Mouse (Mus musculus): Measurements from ENCODE around the gene Slc22a1. TPM values are rescaled to one million over a fixed set of nuclear protein-coding genes. Genes with fewer than 3 reads are reported as not detected.

Gene Slc22a1
- polyA plus RNA-seq, 1 experiment from 2014 or later = 4.0 TPM

DNA sequence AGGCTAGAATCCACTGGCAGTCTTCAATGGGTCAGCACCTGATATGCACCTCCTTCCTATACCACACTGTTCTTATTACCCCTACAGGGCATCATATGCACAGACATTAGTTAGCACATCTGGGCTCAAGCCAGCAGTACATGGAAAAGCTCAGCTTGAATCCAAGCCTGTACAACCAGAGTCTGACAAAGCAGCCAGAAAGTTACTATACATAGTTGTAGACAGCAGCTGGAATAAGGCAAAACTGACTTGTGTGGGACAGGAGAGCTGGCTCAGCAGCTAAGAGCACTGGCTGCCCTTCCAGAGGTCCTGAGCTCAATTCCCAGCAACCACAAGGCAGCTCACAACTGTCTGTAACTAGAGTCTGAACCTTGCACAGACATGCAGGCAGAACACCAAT, 36.6 kb upstream of the Slc22a1 start:
- Histone ChIP-seq H3K9ac (no peak overlapping the region), H3K27ac (ENCODE audit: poor library complexity, severe bottlenecking) (no peak overlapping the region), H3K4me3 (no peak overlapping the region), H3K36me3 (peaks cover 91% of the 10 kb centered on the region), H3K27me3 (replicated peaks) (no peaks in the 10 kb centered on the region), H3K9me3 (replicated peaks) (no peaks in the 10 kb centered on the region), H3K4me2 (no peak overlapping the region), H3K4me1 (replicated peaks) (peaks cover 14% of the 10 kb centered on the region)
- ATAC-seq (ENCODE audit: insufficient number of reproducible peaks, low FRiP score) = no peak

- WGBS = 81% methylated on average over 2 of the region's 2 CpGs
- Histone ChIP-seq H3K36me3 (peaks cover 91% of the 10 kb centered on the region), H3K27me3 (replicated peaks) (no peaks in the 10 kb centered on the region), H3K27ac (ENCODE audit: poor library complexity, severe bottlenecking) (0 out of 2 replicates have a peak overlapping the region, but pooled peaks have one; percentile 1), H3K4me1 (replicated peaks) (peaks cover 9% of the 10 kb centered on the region), H3K4me3 (no peak overlapping the region), H3K9me3 (replicated peaks) (no peaks in the 10 kb centered on the region), H3K4me2 (no peak overlapping the region), H3K9ac (no peak overlapping the region)
- no peak for ATAC-seq (ENCODE audit: insufficient number of reproducible peaks, low FRiP score)
Observed at GRCm38 (mm10) chr17:12710976-12711375, 35.3 kb upstream of the Slc22a1 start.

GRCm38 (mm10) chr17:12710050-12710780, 34.6 kb upstream of the Slc22a1 start:
- no peaks in the 10 kb centered on the region for H3K9me3 ChIP-seq (replicated peaks)
- H3K4me3 ChIP-seq = no peak overlapping the region
- peaks cover 91% of the 10 kb centered on the region for H3K36me3 ChIP-seq
- H3K4me2 ChIP-seq = no peak overlapping the region
- ATAC-seq (ENCODE audit: insufficient number of reproducible peaks, low FRiP score) = no peak
- WGBS = 77% methylated on average over 13 of the region's 13 CpGs
- no peak overlapping the region for H3K9ac ChIP-seq
- H3K27ac ChIP-seq (ENCODE audit: poor library complexity, severe bottlenecking) = no peak overlapping the region
- H3K27me3 ChIP-seq (replicated peaks) = no peaks in the 10 kb centered on the region
- H3K4me1 ChIP-seq (replicated peaks) = peaks cover 9% of the 10 kb centered on the region

DNA sequence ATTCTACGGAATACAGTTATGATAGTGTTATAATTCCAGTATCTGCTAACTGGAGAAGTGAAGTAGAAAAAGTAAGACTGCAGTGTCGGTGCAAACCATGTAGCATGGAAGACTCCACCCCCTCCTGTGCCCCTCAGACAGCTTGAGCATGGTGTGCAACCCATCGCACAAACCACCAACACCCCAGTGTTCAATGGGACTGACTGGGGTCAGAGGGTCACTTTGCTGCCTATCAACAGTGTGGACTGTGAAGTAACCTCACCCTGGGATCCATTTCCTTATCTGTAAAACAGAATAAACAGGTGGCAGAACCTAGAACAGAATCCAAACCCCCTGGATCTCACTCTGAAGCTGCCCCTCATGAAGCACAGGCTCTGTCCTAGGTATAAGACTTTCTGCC, 32.8 kb upstream of the Slc22a1 start:
- Histone ChIP-seq H3K27ac (ENCODE audit: poor library complexity, severe bottlenecking) (no peak overlapping the region), H3K9me3 (replicated peaks) (no peaks in the 10 kb centered on the region), H3K9ac (no peak overlapping the region), H3K36me3 (peaks cover 91% of the 10 kb centered on the region), H3K4me2 (no peak overlapping the region), H3K4me1 (replicated peaks) (0 out of 2 replicates have a peak, but pooled peaks cover 2% of the 10 kb centered on the region), H3K4me3 (no peak overlapping the region), H3K27me3 (replicated peaks) (no peaks in the 10 kb centered on the region)
- no peak for ATAC-seq (ENCODE audit: insufficient number of reproducible peaks, low FRiP score)
- WGBS = 79% methylated on average over 3 of the region's 3 CpGs

GRCm38 (mm10) chr17:12706590-12707049, 31.0 kb upstream of the Slc22a1 start:
- Histone ChIP-seq H3K27me3 (replicated peaks) (no peaks in the 10 kb centered on the region), H3K4me1 (replicated peaks) (0 out of 2 replicates have a peak, but pooled peaks cover 4% of the 10 kb centered on the region), H3K36me3 (peaks cover 91% of the 10 kb centered on the region), H3K4me3 (no peak overlapping the region), H3K4me2 (no peak overlapping the region), H3K27ac (ENCODE audit: poor library complexity, severe bottlenecking) (0 out of 2 replicates have a peak overlapping the region, but pooled peaks have one; percentile 11), H3K9ac (no peak overlapping the region), H3K9me3 (replicated peaks) (no peaks in the 10 kb centered on the region)
- WGBS = 82% methylated on average over 10 of the region's 10 CpGs
- ATAC-seq (ENCODE audit: insufficient number of reproducible peaks, low FRiP score) = no peak

- WGBS = 33% methylated on average over 5 of the region's 5 CpGs
- Histone ChIP-seq H3K27me3 (replicated peaks) (no peaks in the 10 kb centered on the region), H3K27ac (ENCODE audit: poor library complexity, severe bottlenecking) (peak overlapping the region; percentile 35; the same call in 1 of the 2 replicates), H3K9me3 (replicated peaks) (no peaks in the 10 kb centered on the region), H3K4me2 (no peak overlapping the region), H3K9ac (no peak overlapping the region), H3K4me3 (no peak overlapping the region), H3K36me3 (peaks cover 98% of the 10 kb centered on the region), H3K4me1 (replicated peaks) (0 out of 2 replicates have a peak, but pooled peaks cover 4% of the 10 kb centered on the region)
- ATAC-seq (ENCODE audit: insufficient number of reproducible peaks, low FRiP score) = no peak
Observed at GRCm38 (mm10) chr17:12702901-12703300, 27.3 kb upstream of the Slc22a1 start.

DNA sequence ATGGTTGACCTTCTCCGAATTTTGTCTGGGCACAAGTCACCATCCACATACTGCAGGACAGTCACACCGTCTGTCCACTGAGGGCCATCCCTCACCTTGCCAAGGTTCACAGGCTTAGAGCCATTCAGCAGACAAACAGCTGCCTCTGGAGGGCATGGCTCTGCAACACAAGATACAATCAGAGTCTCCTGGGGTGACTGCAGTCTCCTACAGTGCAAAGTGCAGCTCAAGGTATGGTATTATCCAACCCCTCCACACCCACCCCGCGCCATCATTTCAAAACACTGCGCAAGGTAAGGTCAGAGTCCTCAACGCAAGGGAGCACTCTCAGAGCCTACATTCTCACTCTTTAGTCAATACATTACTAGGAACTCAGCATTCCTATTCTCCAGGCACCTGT, 24.7 kb upstream of the Slc22a1 start:
- Histone ChIP-seq H3K9me3 (replicated peaks) (no peaks in the 10 kb centered on the region), H3K4me2 (no peak overlapping the region), H3K4me1 (replicated peaks) (0 out of 2 replicates have a peak, but pooled peaks cover 4% of the 10 kb centered on the region), H3K4me3 (no peak overlapping the region), H3K27ac (ENCODE audit: poor library complexity, severe bottlenecking) (no peak overlapping the region), H3K9ac (no peak overlapping the region), H3K27me3 (replicated peaks) (no peaks in the 10 kb centered on the region), H3K36me3 (peaks cover 99% of the 10 kb centered on the region)
- 92% methylated on average over 6 of the region's 6 CpGs for WGBS
- no peak for ATAC-seq (ENCODE audit: insufficient number of reproducible peaks, low FRiP score)

- peaks cover 97% of the 10 kb centered on the region for H3K36me3 ChIP-seq
- no peak overlapping the region for H3K4me3 ChIP-seq
- ATAC-seq (ENCODE audit: insufficient number of reproducible peaks, low FRiP score) = no peak
- H3K27ac ChIP-seq (ENCODE audit: poor library complexity, severe bottlenecking) = no peak overlapping the region; the same call in 1 of the 2 replicates
- peaks cover 16% of the 10 kb centered on the region for H3K4me1 ChIP-seq (replicated peaks)
- no peak overlapping the region for H3K9ac ChIP-seq
- 86% methylated on average over 7 of the region's 7 CpGs for WGBS
- no peaks in the 10 kb centered on the region for H3K9me3 ChIP-seq (replicated peaks)
- H3K4me2 ChIP-seq = no peak overlapping the region
- no peaks in the 10 kb centered on the region for H3K27me3 ChIP-seq (replicated peaks)
Observed at GRCm38 (mm10) chr17:12691899-12692298, 16.3 kb upstream of the Slc22a1 start.

DNA sequence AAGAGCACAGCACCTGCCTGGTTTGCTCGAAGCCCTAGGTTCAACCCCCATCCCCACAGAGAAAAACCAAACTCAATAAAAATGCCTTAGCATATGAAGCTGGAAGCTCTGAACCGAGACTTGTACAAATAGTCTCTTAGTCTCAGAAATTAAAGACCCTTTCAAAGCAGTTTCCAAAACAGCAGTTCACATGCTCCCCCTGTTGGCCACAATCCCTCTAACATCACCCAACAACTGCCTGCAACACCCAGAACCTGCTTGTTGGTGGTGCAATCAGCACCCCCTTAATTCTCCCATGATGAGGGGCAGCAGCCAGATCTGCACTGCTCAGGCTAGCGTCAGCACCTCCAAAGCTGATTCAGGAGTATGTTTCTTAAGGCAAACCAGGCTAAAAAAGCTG, 13.9 kb upstream of the Slc22a1 start:
- Histone ChIP-seq H3K4me1 (replicated peaks) (peaks cover 20% of the 10 kb centered on the region), H3K27me3 (replicated peaks) (no peaks in the 10 kb centered on the region), H3K36me3 (peaks cover 100% of the 10 kb centered on the region), H3K4me3 (no peak overlapping the region), H3K4me2 (no peak overlapping the region), H3K27ac (ENCODE audit: poor library complexity, severe bottlenecking) (peak overlapping the region; percentile 63; the same call in 1 of the 2 replicates), H3K9ac (no peak overlapping the region), H3K9me3 (replicated peaks) (no peaks in the 10 kb centered on the region)
- 68% methylated on average over 3 of the region's 3 CpGs for WGBS
- no peak for ATAC-seq (ENCODE audit: insufficient number of reproducible peaks, low FRiP score)

- Histone ChIP-seq H3K4me3 (no peak overlapping the region), H3K9me3 (replicated peaks) (no peaks in the 10 kb centered on the region), H3K9ac (no peak overlapping the region), H3K4me2 (peak overlapping the region; percentile 1; the same call in 1 of the 2 replicates), H3K27ac (ENCODE audit: poor library complexity, severe bottlenecking) (peak overlapping the region; percentile 63), H3K36me3 (peaks cover 100% of the 10 kb centered on the region), H3K27me3 (replicated peaks) (no peaks in the 10 kb centered on the region), H3K4me1 (replicated peaks) (peaks cover 20% of the 10 kb centered on the region)
- ATAC-seq (ENCODE audit: insufficient number of reproducible peaks, low FRiP score) = no peak
- WGBS = 51% methylated on average over 20 of the region's 20 CpGs
Observed at GRCm38 (mm10) chr17:12688427-12689110, 12.9 kb upstream of the Slc22a1 start.

GRCm38 (mm10) chr17:12684928-12685624, 9.4 kb upstream of the Slc22a1 start:
- peaks cover 98% of the 10 kb centered on the region for H3K36me3 ChIP-seq
- peaks cover 22% of the 10 kb centered on the region for H3K4me1 ChIP-seq (replicated peaks)
- no peaks in the 10 kb centered on the region for H3K27me3 ChIP-seq (replicated peaks)
- peak; percentile 61 for ATAC-seq (ENCODE audit: insufficient number of reproducible peaks, low FRiP score)
- H3K9me3 ChIP-seq (replicated peaks) = 0 out of 2 replicates have a peak, but pooled peaks cover under 1% of the 10 kb centered on the region
- no peak overlapping the region for H3K9ac ChIP-seq
- 79% methylated on average over 7 of the region's 7 CpGs for WGBS
- H3K4me3 ChIP-seq = no peak overlapping the region
- peak overlapping the region; percentile 31; the same call in 1 of the 2 replicates for H3K27ac ChIP-seq (ENCODE audit: poor library complexity, severe bottlenecking)
- H3K4me2 ChIP-seq = no peak overlapping the region
